Comparison of ENCODE assay signal across 24 mouse cellular contexts in the genomic region with DNA sequence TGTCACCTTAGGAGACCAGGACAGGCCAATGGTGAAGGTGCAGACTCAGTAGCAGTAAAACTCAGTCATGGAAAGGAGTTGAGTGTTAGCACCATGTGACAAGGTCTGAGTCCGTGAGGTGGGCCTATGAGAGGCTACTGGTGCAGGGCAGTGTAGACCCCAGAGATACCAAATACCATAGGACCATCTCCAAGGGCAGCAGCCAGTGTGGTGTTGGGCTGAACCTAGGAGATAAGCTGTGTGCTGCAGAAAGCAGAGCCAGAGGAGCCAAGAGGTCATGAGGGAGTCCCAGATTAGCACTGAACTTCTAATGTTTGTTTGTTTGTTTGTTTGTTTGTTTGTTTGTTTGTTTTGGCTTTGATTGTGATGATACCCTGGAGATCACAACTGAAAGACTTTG. TPM values are rescaled to one million over a fixed set of nuclear protein-coding genes. Genes with fewer than 3 reads are reported as not detected.
DNase-seq lines count a peak whose midpoint lies in the region; ATAC-seq lines count a peak whose summit lies in the region.
"Had no signal": no experiment of that assay in that cellular context is flagged by ENCODE, and none has a peak within 500 bp of the region (broad histone marks: within the 10 kb centered on the region; RNA-seq: fewer than 3 reads in every experiment).

No protein-coding gene starts in this region.

- peaks cover 6% of the 10 kb centered on the region; the same call in 1 of the 2 replicates for H3K9me3 ChIP-seq in megakaryocyte, embryonic 14.5 days
- no peaks in the 10 kb centered on the region for H3K9me3 ChIP-seq in liver, embryonic 11.5 days (ENCODE audit: control insufficient read depth, low read length)
- no peaks in the 10 kb centered on the region for H3K9me3 ChIP-seq in forebrain, embryonic 14.5 days (replicated peaks; ENCODE audit: control insufficient read depth, low read length)
- H3K9me3 ChIP-seq: embryonic facial prominence, embryonic 13.5 days; hindbrain, embryonic 12.5 days; limb, embryonic 13.5 days had no signal

- peak overlapping the region; percentile 29 for H3K4me3 ChIP-seq in megakaryocyte, embryonic 14.5 days (replicated peaks)
- no peak overlapping the region for H3K4me3 ChIP-seq in liver, embryonic 11.5 days (ENCODE audit: low read depth, low read length)
- no peak overlapping the region for H3K4me3 ChIP-seq in forebrain, embryonic 14.5 days (ENCODE audit: low read depth, low read length)
- H3K4me3 ChIP-seq: embryonic facial prominence, embryonic 13.5 days; forebrain, embryonic 10.5 days; hindbrain, embryonic 12.5 days; layer of hippocampus, adult 2 months; limb, embryonic 13.5 days; midbrain, embryonic 10.5 days had no signal

- no peaks in the 10 kb centered on the region for H3K36me3 ChIP-seq in megakaryocyte, embryonic 14.5 days (replicated peaks; ENCODE audit: low read length)
- H3K36me3 ChIP-seq in liver, embryonic 11.5 days (ENCODE audit: control insufficient read depth, insufficient read depth, low read length): no peaks in the 10 kb centered on the region
- H3K36me3 ChIP-seq in forebrain, embryonic 14.5 days (ENCODE audit: control insufficient read depth, insufficient read depth, low read length): no peaks in the 10 kb centered on the region
- H3K36me3 ChIP-seq: embryonic facial prominence, embryonic 13.5 days; forebrain, embryonic 10.5 days; hindbrain, embryonic 12.5 days; limb, embryonic 13.5 days; midbrain, embryonic 10.5 days had no signal

- peak overlapping the region; percentile 68 for H3K4me2 ChIP-seq in liver, embryonic 11.5 days
- no peak overlapping the region for H3K4me2 ChIP-seq in forebrain, embryonic 14.5 days (ENCODE audit: low read length)
- H3K4me2 ChIP-seq: embryonic facial prominence, embryonic 13.5 days; hindbrain, embryonic 12.5 days; limb, embryonic 13.5 days had no signal

- peak overlapping the region; percentile 98 for H3K27ac ChIP-seq in liver, embryonic 11.5 days (ENCODE audit: low read depth, low read length)
- no peak overlapping the region for H3K27ac ChIP-seq in forebrain, embryonic 14.5 days (ENCODE audit: low read depth, low read length)
- H3K27ac ChIP-seq: embryonic facial prominence, embryonic 13.5 days; forebrain, embryonic 10.5 days; hindbrain, embryonic 12.5 days; kidney, postnatal 0 days; layer of hippocampus, adult 2 months; limb, embryonic 13.5 days; midbrain, embryonic 10.5 days had no signal

- H3K27me3 ChIP-seq in megakaryocyte, embryonic 14.5 days (replicated peaks): peaks cover 10% of the 10 kb centered on the region
- no peaks in the 10 kb centered on the region for H3K27me3 ChIP-seq in liver, embryonic 11.5 days (replicated peaks; ENCODE audit: control insufficient read depth, insufficient read depth, low read length)
- no peaks in the 10 kb centered on the region for H3K27me3 ChIP-seq in forebrain, embryonic 14.5 days (replicated peaks; ENCODE audit: control insufficient read depth, insufficient read depth, low read length)
- H3K27me3 ChIP-seq: embryonic facial prominence, embryonic 13.5 days; hindbrain, embryonic 12.5 days; limb, embryonic 13.5 days had no signal

- H3K4me1 ChIP-seq in megakaryocyte, embryonic 14.5 days: peaks cover 33% of the 10 kb centered on the region
- H3K4me1 ChIP-seq in liver, embryonic 11.5 days (replicated peaks; ENCODE audit: control insufficient read depth, insufficient read depth, low read length): peaks cover 28% of the 10 kb centered on the region
- H3K4me1 ChIP-seq in forebrain, embryonic 14.5 days (ENCODE audit: control insufficient read depth, insufficient read depth, low read length): peaks cover 3% of the 10 kb centered on the region; the same call in 1 of the 2 replicates
- H3K4me1 ChIP-seq: hindbrain, embryonic 12.5 days; limb, embryonic 13.5 days had no signal

- ATAC-seq in megakaryocyte, adult 5-6 weeks (ENCODE audit: poor library complexity, severe bottlenecking): no peak
- peak; percentile 78 for ATAC-seq in liver, embryonic 11.5 days (replicated peaks; ENCODE audit: low FRiP score)
- peak; percentile 17 for ATAC-seq in megakaryocyte progenitor cell, adult 5-6 weeks (replicated peaks; ENCODE audit: poor library complexity)
- no peak for ATAC-seq in forebrain, embryonic 14.5 days
- ATAC-seq: Patski had no signal

- 48% methylated on average over 1 of the region's 1 CpGs for WGBS in liver, embryonic 11.5 days
- 65% methylated on average over 1 of the region's 1 CpGs for WGBS in forebrain, embryonic 14.5 days

- H3K9ac ChIP-seq in liver, embryonic 11.5 days (ENCODE audit: low read depth, low read length): no peak overlapping the region
- H3K9ac ChIP-seq in forebrain, embryonic 14.5 days (ENCODE audit: low read length): no peak overlapping the region
- H3K9ac ChIP-seq: embryonic facial prominence, embryonic 13.5 days; hindbrain, embryonic 12.5 days; limb, embryonic 13.5 days had no signal

- DNase-seq in c-Kit-positive CD71-positive TER-119-negative erythroid progenitor cells, embryonic 14.5 days (ENCODE audit: low read depth): peak; percentile 34
- DNase-seq in liver, embryonic 11.5 days (ENCODE audit: low spot score): peak; percentile 35
- DNase-seq in gastrocnemius, postnatal 25 days: no peak
- no peak for DNase-seq in forebrain, embryonic 14.5 days (ENCODE audit: low spot score)
- DNase-seq: adrenal gland, adult 8-10 months; B cell, adult 2 months; cerebellum, adult 11 months; cerebellum, postnatal 10 days; kidney, adult 18-20 months; layer of hippocampus, postnatal 36 days; lung, postnatal 10 days; right cerebral cortex, postnatal 4 days; thymus, adult 2 months had no signal

RNA-seq across cellular contexts. Expression of a gene that starts 4.6 kb away (rescaled TPM):
- 1.2 TPM in 1 of 2 replicates, not detected in the other for polyA plus RNA-seq in megakaryocyte, embryonic 14.5 days (2012; ENCODE audit: insufficient read depth, low replicate concordance)
- 5.8 and 6.2 TPM in 2 replicates for total RNA-seq in megakaryocyte, adult 5-6 weeks (2015)
- total RNA-seq in megakaryocyte, adult 5-6 weeks (2017): 3.5 and 3.9 TPM in 2 replicates
- polyA plus RNA-seq in liver, embryonic 11.5 days (2014; fragmentation: Nextera tagmentation; extraction: Ambion mirVana): 9.5 and 11.3 TPM in 2 replicates
- 2.1 and 3.0 TPM in 2 replicates for total RNA-seq in megakaryocyte progenitor cell, adult 5-6 weeks (2015)
- total RNA-seq in megakaryocyte progenitor cell, adult 5-6 weeks (2017): 1.4 and 2.5 TPM in 2 replicates
- under 1 TPM; 0.79 to 0.83 TPM for total RNA-seq in gastrocnemius, postnatal 25 days (2021)
- polyA plus RNA-seq in forebrain, embryonic 14.5 days (2014; fragmentation: Nextera tagmentation; extraction: Ambion mirVana): 11.9 and 12.5 TPM in 2 replicates

RNA-seq across cellular contexts. Expression of a gene that starts 28.7 kb away (rescaled TPM):
- 11.5 TPM in 1 of 2 replicates, not detected in the other for polyA plus RNA-seq in megakaryocyte, embryonic 14.5 days (2012; ENCODE audit: insufficient read depth, low replicate concordance)
- 464 and 466 TPM in 2 replicates for total RNA-seq in megakaryocyte, adult 5-6 weeks (2015)
- 66.5 and 72.5 TPM in 2 replicates for total RNA-seq in megakaryocyte, adult 5-6 weeks (2017)
- polyA plus RNA-seq in liver, embryonic 11.5 days (2014; fragmentation: Nextera tagmentation; extraction: Ambion mirVana): 555 and 586 TPM in 2 replicates
- total RNA-seq in megakaryocyte progenitor cell, adult 5-6 weeks (2015): 915 and 1,007 TPM in 2 replicates
- total RNA-seq in megakaryocyte progenitor cell, adult 5-6 weeks (2017): 102 and 149 TPM in 2 replicates
- total RNA-seq in gastrocnemius, postnatal 25 days (2021): 100 to 1,000 TPM; 135 to 157 TPM
- 233 and 285 TPM in 2 replicates for polyA plus RNA-seq in forebrain, embryonic 14.5 days (2014; fragmentation: Nextera tagmentation; extraction: Ambion mirVana)

Comparison
In these comparisons a context has a peak if more than half of its experiments do, and no peak if none do; other contexts are left out.
1. ATAC-seq: peak in liver, embryonic 11.5 days (single experiment) and megakaryocyte progenitor cell, adult 5-6 weeks (single experiment); none in megakaryocyte, adult 5-6 weeks (single experiment) and forebrain, embryonic 14.5 days (single experiment).
2. DNase-seq: peak in c-Kit-positive CD71-positive TER-119-negative erythroid progenitor cells, embryonic 14.5 days (single experiment) and liver, embryonic 11.5 days (single experiment); none in gastrocnemius, postnatal 25 days (single experiment) and forebrain, embryonic 14.5 days (single experiment).